Mouse (Mus musculus): ENCODE results near the gene Olfr64. TPM values are rescaled to one million over a fixed set of nuclear protein-coding genes. Genes with fewer than 3 reads are reported as not detected.

Olfr64 gene
- total RNA-seq, 2 experiments from 2014 or later: not detected

DNA sequence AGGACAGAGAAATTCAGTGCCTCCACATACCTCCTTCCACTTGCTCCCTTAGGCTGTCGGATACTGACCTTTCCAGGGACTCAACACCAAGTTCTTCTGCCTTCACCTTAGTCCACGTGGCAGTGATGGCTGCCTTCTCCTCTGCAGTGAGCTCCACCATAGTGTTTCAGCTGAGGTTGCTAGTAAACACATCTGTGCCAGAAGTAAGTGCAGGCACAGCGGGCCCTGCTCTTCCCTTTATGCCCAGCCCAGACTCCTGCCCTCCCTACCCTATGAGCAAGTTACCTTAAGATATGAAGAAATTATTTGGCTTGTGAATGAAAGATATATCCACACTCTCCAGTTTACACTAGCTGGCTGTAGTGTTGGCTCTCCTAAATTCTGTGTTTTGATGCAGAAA lies 54.0 kb downstream of the Olfr64 start, which contains the start of gene Hbb-bh2:
TSS of gene Hbb-bh2 (minus strand) at position 253 of the 400 bp plus-strand sequence.
- intact Hi-C loops (cut with DNase I): no loop called here
- no peak for DNase-seq

Other genes starting within 250 kb of the Olfr64 start
- not detected for gene Olfr623, start 230.8 kb downstream of the Olfr64 start, total RNA-seq (2021)
- gene Olfr624, start 223.3 kb downstream of the Olfr64 start, total RNA-seq (2021): not detected
- gene Olfr625-ps1, start 211.8 kb downstream of the Olfr64 start, total RNA-seq (2021): not detected
- not detected for gene Olfr243, start 179.8 kb downstream of the Olfr64 start, total RNA-seq (2021)
- not detected for gene Olfr628, start 164.1 kb downstream of the Olfr64 start, total RNA-seq (2021)
- not detected for gene Olfr629, start 149.5 kb downstream of the Olfr64 start, total RNA-seq (2021)
- not detected for gene Olfr630, start 137.2 kb downstream of the Olfr64 start, total RNA-seq (2021)
- not detected for gene Olfr69, start 122.9 kb downstream of the Olfr64 start, total RNA-seq (2021)
- not detected for gene Olfr68, start 114.8 kb downstream of the Olfr64 start, total RNA-seq (2021)
- not detected for gene Olfr67, start 102.7 kb downstream of the Olfr64 start, total RNA-seq (2021)
- gene Hbb-bt, start 80.5 kb downstream of the Olfr64 start, total RNA-seq (2021): 10 to 100 TPM; 28.4 to 35.6 TPM
- 100 to 1,000 TPM; 266 to 399 TPM for gene Hbb-bs, start 66.4 kb downstream of the Olfr64 start, total RNA-seq (2021)
- not detected for gene Hbb-bh2, start 54.0 kb downstream of the Olfr64 start, total RNA-seq (2021)
- not detected for gene Hbb-bh1, start 51.3 kb downstream of the Olfr64 start, total RNA-seq (2021)
- gene Hbb-y, start 41.3 kb downstream of the Olfr64 start, total RNA-seq (2021): not detected
- gene Olfr66, start 8.2 kb downstream of the Olfr64 start, total RNA-seq (2021): not detected
- not detected for gene Olfr65, start 9.0 kb upstream of the Olfr64 start, total RNA-seq (2021)
- not detected for gene Olfr631, start 34.3 kb upstream of the Olfr64 start, total RNA-seq (2021)
- gene Olfr632, start 39.9 kb upstream of the Olfr64 start, total RNA-seq (2021): not detected
- gene Olfr633, start 50.0 kb upstream of the Olfr64 start, total RNA-seq (2021): not detected
- gene Olfr635, start 76.7 kb upstream of the Olfr64 start, total RNA-seq (2021): not detected
- not detected for gene Olfr638, start 104.3 kb upstream of the Olfr64 start, total RNA-seq (2021)
- gene Olfr639, start 122.8 kb upstream of the Olfr64 start, total RNA-seq (2021): not detected
- not detected for gene Olfr640, start 131.1 kb upstream of the Olfr64 start, total RNA-seq (2021)
- gene Olfr641, start 141.0 kb upstream of the Olfr64 start, total RNA-seq (2021): not detected
- not detected for gene Olfr642, start 158.2 kb upstream of the Olfr64 start, total RNA-seq (2021)
- gene 4930516K23Rik, start 167.0 kb upstream of the Olfr64 start, total RNA-seq (2021): not detected
- not detected for gene Olfr644, start 177.4 kb upstream of the Olfr64 start, total RNA-seq (2021)
- not detected for gene Olfr645, start 191.0 kb upstream of the Olfr64 start, total RNA-seq (2021)
- not detected for gene Olfr646, start 210.4 kb upstream of the Olfr64 start, total RNA-seq (2021)
- not detected for gene Ubqln5, start 235.3 kb upstream of the Olfr64 start, total RNA-seq (2021)
- not detected for gene Olfr643, start 242.9 kb upstream of the Olfr64 start, total RNA-seq (2021)
- not detected for gene Ubqln3, start 248.8 kb upstream of the Olfr64 start, total RNA-seq (2021)